Mouse (Mus musculus) hindbrain, embryonic 12.5 days (tissue): ENCODE data around the gene 9330159F19Rik. TPM values are rescaled to one million over a fixed set of nuclear protein-coding genes. Genes with fewer than 3 reads are reported as not detected.

Experiments
- ATAC-seq: fragments of 200-750 bp; cut with Nextera tagmentation; 2 replicates; pipeline ENCODE4 v1.8.0; 2017; ENCODE audit warnings: moderate TSS enrichment; ENCODE audit not compliant: low FRiP score
- H3K27ac ChIP-seq: fragments of 300-500 bp; sonication (generic); 2 replicates; pipeline ENCODE4 v1.5.1; 2016; ENCODE audit warnings: mild to moderate bottlenecking
- H3K27me3 ChIP-seq: fragments of 300-500 bp; sonication (generic); 2 replicates; pipeline ENCODE4 v1.6.1; 2016; ENCODE audit warnings: mild to moderate bottlenecking
- H3K36me3 ChIP-seq: fragments of 300-500 bp; sonication (generic); 2 replicates; pipeline ENCODE4 v1.6.1; 2016; ENCODE audit warnings: mild to moderate bottlenecking
- H3K4me1 ChIP-seq: fragments of 300-500 bp; sonication (generic); 2 replicates; pipeline ENCODE4 v1.6.1; 2016
- H3K4me2 ChIP-seq: fragments of 300-500 bp; sonication (generic); replicated peaks from 2 replicates; pipeline ENCODE4 v1.6.1; 2016; ENCODE audit warnings: mild to moderate bottlenecking
- H3K4me3 ChIP-seq: fragments of 300-500 bp; sonication (generic); 2 replicates; pipeline ENCODE4 v1.5.1; 2016; ENCODE audit warnings: mild to moderate bottlenecking
- H3K9ac ChIP-seq: fragments of 300-500 bp; sonication (generic); 2 replicates; pipeline ENCODE4 v1.6.1; 2016; ENCODE audit warnings: mild to moderate bottlenecking, moderate library complexity
- H3K9me3 ChIP-seq: fragments of 300-500 bp; sonication (generic); replicated peaks from 2 replicates; pipeline ENCODE4 v1.6.1; 2016; ENCODE audit warnings: mild to moderate bottlenecking
- WGBS: fragments of 180-500 bp; shearing (Covaris S2); methylation state at CpG from one replicate; pipeline ENCODE4 v1.1.7; 2016; 5-methylcytosine and 5-hydroxymethylcytosine counted together
- polyA plus RNA-seq: library from polyadenylated mRNA; unstranded; fragments of >200 nt; fragmentation: Nextera tagmentation; extraction: Ambion mirVana; gene quantifications from 2 replicates; pipeline ENCODE4 v1.2.1, GENCODE M21; 2016

Gene 9330159F19Rik
- polyA plus RNA-seq = 13.5 TPM in 2 replicates

GRCm38 (mm10) chr10:29211453-29211852, at the start of gene 9330159F19Rik:
Gene 9330159F19Rik, plus strand, starts transcription at chr10:29211606.
- Histone ChIP-seq H3K9ac (no peak within 1 kb of the TSS), H3K27me3 (no peaks in the 10 kb centered on the region), H3K9me3 (no peaks in the 10 kb centered on the region), H3K36me3 (no peaks in the 10 kb centered on the region; the same call in 1 of the 2 replicates), H3K27ac (0 out of 2 replicates have a peak within 1 kb of the TSS, but pooled peaks have one; percentile 18), H3K4me1 (no peaks in the 10 kb centered on the region), H3K4me3 (no peak within 1 kb of the TSS), H3K4me2 (no peak within 1 kb of the TSS)
- WGBS = 11% methylated on average over 4 of the region's 4 CpGs
- peak; percentile 72; the same call in 1 of the 2 replicates for ATAC-seq

GRCm38 (mm10) chr10:29161664-29162063, 49.7 kb upstream of the 9330159F19Rik start:
- Histone ChIP-seq H3K9ac (no peak overlapping the region), H3K36me3 (peaks cover 41% of the 10 kb centered on the region)
- 95% methylated on average over 2 of the region's 2 CpGs for WGBS

GRCm38 (mm10) chr10:29173778-29174177, 37.6 kb upstream of the 9330159F19Rik start:
- Histone ChIP-seq H3K4me2 (no peak overlapping the region), H3K4me1 (no peaks in the 10 kb centered on the region), H3K4me3 (no peak overlapping the region), H3K9me3 (peaks cover 3% of the 10 kb centered on the region; the same call in 1 of the 2 replicates), H3K36me3 (peaks cover 55% of the 10 kb centered on the region), H3K27me3 (no peaks in the 10 kb centered on the region), H3K9ac (no peak overlapping the region), H3K27ac (no peak overlapping the region)
- no peak for ATAC-seq
- 91% methylated on average over 2 of the region's 2 CpGs for WGBS

More at GRCm38 (mm10) chr10:29161664-29162063, 49.7 kb upstream of the 9330159F19Rik start:
- Histone ChIP-seq H3K9me3 (no peaks in the 10 kb centered on the region), H3K4me3 (no peak overlapping the region), H3K4me1 (no peaks in the 10 kb centered on the region), H3K27ac (no peak overlapping the region), H3K27me3 (no peaks in the 10 kb centered on the region), H3K4me2 (no peak overlapping the region)
- no peak for ATAC-seq

- Histone ChIP-seq H3K27ac (no peak overlapping the region), H3K4me3 (no peak overlapping the region), H3K9me3 (peaks cover 3% of the 10 kb centered on the region; the same call in 1 of the 2 replicates), H3K36me3 (peaks cover 48% of the 10 kb centered on the region), H3K4me2 (no peak overlapping the region), H3K4me1 (no peaks in the 10 kb centered on the region), H3K9ac (no peak overlapping the region), H3K27me3 (no peaks in the 10 kb centered on the region)
- WGBS = 73% methylated on average over 3 of the region's 3 CpGs
- ATAC-seq = no peak
Observed at GRCm38 (mm10) chr10:29175656-29176055, 35.8 kb upstream of the 9330159F19Rik start.

- 92% methylated on average over 4 of the region's 4 CpGs for WGBS
- H3K9ac ChIP-seq = no peak overlapping the region
- no peak for ATAC-seq
- H3K4me2 ChIP-seq = no peak overlapping the region
- no peaks in the 10 kb centered on the region for H3K9me3 ChIP-seq
- no peaks in the 10 kb centered on the region for H3K27me3 ChIP-seq
- no peak overlapping the region for H3K4me3 ChIP-seq
- peaks cover 49% of the 10 kb centered on the region for H3K36me3 ChIP-seq
- H3K4me1 ChIP-seq = no peaks in the 10 kb centered on the region
- H3K27ac ChIP-seq = no peak overlapping the region
Observed at GRCm38 (mm10) chr10:29176881-29177280, 34.5 kb upstream of the 9330159F19Rik start.

- no peak overlapping the region for H3K4me2 ChIP-seq
- no peaks in the 10 kb centered on the region for H3K4me1 ChIP-seq
- ATAC-seq = no peak
- H3K27me3 ChIP-seq = no peaks in the 10 kb centered on the region
- WGBS = 42% methylated on average over 2 of the region's 2 CpGs
- H3K27ac ChIP-seq = no peak overlapping the region
- H3K36me3 ChIP-seq = peaks cover 53% of the 10 kb centered on the region
- no peak overlapping the region for H3K4me3 ChIP-seq
- no peak overlapping the region for H3K9ac ChIP-seq
- H3K9me3 ChIP-seq = no peaks in the 10 kb centered on the region
Observed at GRCm38 (mm10) chr10:29178003-29178402, 33.4 kb upstream of the 9330159F19Rik start.

GRCm38 (mm10) chr10:29180210-29180609, 31.2 kb upstream of the 9330159F19Rik start:
- Histone ChIP-seq H3K27me3 (no peaks in the 10 kb centered on the region), H3K27ac (no peak overlapping the region), H3K36me3 (peaks cover 46% of the 10 kb centered on the region), H3K4me2 (no peak overlapping the region), H3K4me1 (no peaks in the 10 kb centered on the region), H3K9ac (no peak overlapping the region), H3K4me3 (no peak overlapping the region), H3K9me3 (no peaks in the 10 kb centered on the region)
- 65% methylated on average over 3 of the region's 3 CpGs for WGBS
- peak; percentile 51; the same call in 1 of the 2 replicates for ATAC-seq

- no peak overlapping the region for H3K9ac ChIP-seq
- H3K27ac ChIP-seq = no peak overlapping the region
- WGBS = 93% methylated on average over 2 of the region's 2 CpGs
- no peaks in the 10 kb centered on the region for H3K9me3 ChIP-seq
- peaks cover 40% of the 10 kb centered on the region for H3K36me3 ChIP-seq
- H3K4me3 ChIP-seq = no peak overlapping the region
- no peak overlapping the region for H3K4me2 ChIP-seq
- H3K4me1 ChIP-seq = no peaks in the 10 kb centered on the region
- no peaks in the 10 kb centered on the region for H3K27me3 ChIP-seq
- no peak for ATAC-seq
Observed at GRCm38 (mm10) chr10:29181046-29181445, 30.4 kb upstream of the 9330159F19Rik start.

GRCm38 (mm10) chr10:29193769-29194168, 17.6 kb upstream of the 9330159F19Rik start:
- no peak overlapping the region for H3K27ac ChIP-seq
- no peak overlapping the region for H3K4me2 ChIP-seq
- H3K36me3 ChIP-seq = peaks cover 40% of the 10 kb centered on the region
- no peaks in the 10 kb centered on the region for H3K4me1 ChIP-seq
- no peak overlapping the region for H3K4me3 ChIP-seq
- no peaks in the 10 kb centered on the region for H3K27me3 ChIP-seq
- H3K9me3 ChIP-seq = no peaks in the 10 kb centered on the region; the same call in 1 of the 2 replicates
- ATAC-seq = no peak
- H3K9ac ChIP-seq = no peak overlapping the region

GRCm38 (mm10) chr10:29196811-29197210, 14.6 kb upstream of the 9330159F19Rik start:
- Histone ChIP-seq H3K9me3 (no peaks in the 10 kb centered on the region; the same call in 1 of the 2 replicates), H3K4me1 (no peaks in the 10 kb centered on the region), H3K27ac (no peak overlapping the region), H3K4me2 (no peak overlapping the region), H3K36me3 (peaks cover 59% of the 10 kb centered on the region), H3K27me3 (no peaks in the 10 kb centered on the region), H3K9ac (no peak overlapping the region), H3K4me3 (no peak overlapping the region)
- WGBS = 97% methylated on average over 33 of the region's 33 CpGs
- ATAC-seq = 0 out of 2 replicates have a peak, but pooled peaks have one; percentile 38

GRCm38 (mm10) chr10:29198642-29199041, 12.8 kb upstream of the 9330159F19Rik start, which contains the start of gene Gm49353:
Gene Gm49353, plus strand, starts transcription at chr10:29198954.
- H3K4me2 ChIP-seq = no peak within 1 kb of the TSS
- H3K27me3 ChIP-seq = no peaks in the 10 kb centered on the region
- H3K4me3 ChIP-seq = no peak within 1 kb of the TSS
- no peaks in the 10 kb centered on the region; the same call in 1 of the 2 replicates for H3K9me3 ChIP-seq
- no peak for ATAC-seq
- 96% methylated on average over 7 of the region's 7 CpGs for WGBS
- H3K4me1 ChIP-seq = no peaks in the 10 kb centered on the region
- peaks cover 61% of the 10 kb centered on the region for H3K36me3 ChIP-seq
- no peak within 1 kb of the TSS for H3K27ac ChIP-seq
- no peak within 1 kb of the TSS for H3K9ac ChIP-seq

- Histone ChIP-seq H3K4me1 (no peaks in the 10 kb centered on the region), H3K9me3 (no peaks in the 10 kb centered on the region; the same call in 1 of the 2 replicates), H3K9ac (no peak overlapping the region), H3K27ac (no peak overlapping the region), H3K4me2 (no peak overlapping the region), H3K36me3 (peaks cover 55% of the 10 kb centered on the region), H3K27me3 (no peaks in the 10 kb centered on the region), H3K4me3 (no peak overlapping the region)
- ATAC-seq = no peak
- WGBS = 74% methylated on average over 3 of the region's 3 CpGs
Observed at GRCm38 (mm10) chr10:29199835-29200234, 11.6 kb upstream of the 9330159F19Rik start.

- Histone ChIP-seq H3K9me3 (no peaks in the 10 kb centered on the region; the same call in 1 of the 2 replicates), H3K27me3 (no peaks in the 10 kb centered on the region), H3K4me2 (no peak overlapping the region), H3K36me3 (peaks cover 52% of the 10 kb centered on the region), H3K4me1 (no peaks in the 10 kb centered on the region), H3K4me3 (no peak overlapping the region), H3K27ac (no peak overlapping the region), H3K9ac (no peak overlapping the region)
- WGBS = 96% methylated on average over 1 of the region's 1 CpGs
- ATAC-seq = no peak
Observed at GRCm38 (mm10) chr10:29200609-29201008, 10.8 kb upstream of the 9330159F19Rik start.
